Mouse (Mus musculus): ENCODE data around the gene Dync1h1. TPM values are rescaled to one million over a fixed set of nuclear protein-coding genes. Genes with fewer than 3 reads are reported as not detected.

Gene Dync1h1
- total and polyA plus RNA-seq, 3 experiments = 24.9 to 114 (median 80.1) TPM

DNA sequence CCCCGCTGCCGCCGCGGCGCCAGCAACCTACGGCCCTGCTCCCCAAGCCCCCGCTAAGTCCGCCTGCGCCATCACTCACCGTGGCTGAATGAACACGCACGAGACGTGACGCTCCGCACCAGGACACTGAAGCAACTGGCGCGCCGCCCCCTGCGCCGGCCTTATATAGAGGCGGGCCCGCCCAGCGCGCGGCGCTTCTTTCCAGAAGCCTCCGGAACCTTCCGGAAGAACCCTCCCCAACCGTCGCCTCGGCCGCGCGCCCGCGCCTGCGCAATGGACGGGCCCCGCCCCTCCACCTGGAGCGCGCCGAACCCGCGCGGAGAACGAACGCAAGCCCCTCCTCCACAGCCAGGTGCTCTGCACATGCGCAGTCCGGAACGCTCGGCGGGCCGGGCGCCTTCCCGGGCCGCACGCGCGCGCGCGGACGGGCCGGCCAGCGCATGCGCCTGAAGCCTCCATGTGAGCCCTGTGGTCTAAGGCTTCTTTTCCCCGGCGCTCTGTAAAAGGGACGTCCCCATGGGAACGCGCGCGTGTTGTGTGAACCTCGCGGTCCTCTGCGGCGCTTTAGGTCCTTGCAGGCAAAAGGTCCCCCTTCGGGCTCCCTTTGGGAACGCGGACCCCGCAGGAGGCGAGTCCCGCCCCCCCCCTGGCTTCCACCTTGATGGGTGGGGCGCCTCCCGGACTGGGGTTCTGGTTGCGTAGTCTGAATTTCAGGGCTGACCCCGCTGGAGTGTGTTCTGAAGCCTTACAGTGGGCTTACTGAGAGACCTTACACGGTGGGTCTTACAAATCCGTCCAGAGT is 95.1 kb downstream of the Dync1h1 start (continued):
- TF ChIP-seq BHLHE40 (IDR thresholded peaks at IDR 0.05; ENCODE audit: low read depth, low read length) (peak; percentile 48), GABPA (IDR thresholded peaks at IDR 0.05; ENCODE audit: insufficient replicate concordance, low read depth, low read length) (no peak), CTCF (conservative IDR thresholded peaks at IDR 0.05 in 1 of 2, IDR thresholded peaks at IDR 0.05 in 1 of 2; ENCODE audit: low read depth in 2 of 2, low read length in 2 of 2) (no peak), USF2 (conservative IDR thresholded peaks at IDR 0.05; ENCODE audit: low read depth, low read length) (no peak; the same call in 1 of the 2 replicates), MXI1 (IDR thresholded peaks at IDR 0.05; ENCODE audit: low read depth, low read length) (peak; percentile 83), PAX5 (IDR thresholded peaks at IDR 0.05; ENCODE audit: low read length) (no peak), MYC (IDR thresholded peaks at IDR 0.05; ENCODE audit: low read depth, low read length) (peak; percentile 59), SMC3 (IDR thresholded peaks at IDR 0.05; ENCODE audit: low read depth, low read length) (no peak), RCOR1 (conservative IDR thresholded peaks at IDR 0.05; ENCODE audit: low read depth, low read length) (no peak), CHD1 (IDR thresholded peaks at IDR 0.05; ENCODE audit: low read depth, low read length) (no peak), KAT2A (IDR thresholded peaks at IDR 0.05; ENCODE audit: insufficient replicate concordance, low read length) (no peak), ETS1 (conservative IDR thresholded peaks at IDR 0.05; ENCODE audit: low read depth, low read length) (no peak), MAX (IDR thresholded peaks at IDR 0.05; ENCODE audit: low read length) (peak; percentile 75), NELFE (IDR thresholded peaks at IDR 0.05; ENCODE audit: low read depth, low read length) (peak; percentile 100), ELF1 (IDR thresholded peaks at IDR 0.05; ENCODE audit: low read depth, low read length) (peak; percentile 92), ZMIZ1 (IDR thresholded peaks at IDR 0.05; ENCODE audit: low read depth, low read length) (peak; percentile 99), MEF2A (IDR thresholded peaks at IDR 0.05; ENCODE audit: borderline replicate concordance, low read depth, low read length) (peak; percentile 67; the same call in 1 of the 2 replicates), TBP (conservative IDR thresholded peaks at IDR 0.05; ENCODE audit: low read depth, low read length) (peak; percentile 96)

GRCm38 (mm10) chr12:110696975-110697400 is 95.7 kb downstream of the Dync1h1 start:
- Histone ChIP-seq H3K27me3 (replicated peaks) (no peaks in the 10 kb centered on the region), H3K4me1 (ENCODE audit: control insufficient read depth in 1 of 2, insufficient read depth in 2 of 2) (peaks cover 17 to 52% of the 10 kb centered on the region in 2 experiments)

More at GRCm38 (mm10) chr12:110696975-110697400, 95.7 kb downstream of the Dync1h1 start:
- dilution Hi-C loops (cut with MboI; ENCODE audit: extremely low pct_ligation_motif_present, extremely low pct_unique_long_range_greater_than_20kb, low sequenced_read_pairs) = no loop called here
- peak; percentile 39; the same call in 1 of the 2 replicates for TF ChIP-seq BHLHE40 (IDR thresholded peaks at IDR 0.05; ENCODE audit: low read depth, low read length)
- TF ChIP-seq MYC (IDR thresholded peaks at IDR 0.05; ENCODE audit: low read depth, low read length) = 0 out of 2 replicates have a peak, but pooled peaks have one; percentile 59
- TF ChIP-seq MAFK (IDR thresholded peaks at IDR 0.05; ENCODE audit: insufficient replicate concordance, low read length) = no peak
- no peak for TF ChIP-seq HCFC1 (IDR thresholded peaks at IDR 0.05; ENCODE audit: low read depth, low read length)
- no peak for TF ChIP-seq SIN3A (IDR thresholded peaks at IDR 0.05; ENCODE audit: low read length)
- TF ChIP-seq MAX (IDR thresholded peaks at IDR 0.05; ENCODE audit: low read length) = peak; percentile 54; the same call in 1 of the 2 replicates
- Histone ChIP-seq H3K4me2 (ENCODE audit: insufficient read depth, low read depth, poor library complexity, severe bottlenecking) (peak overlapping the region; percentile 63), H3K4me3 (replicated peaks in 1 of 3; ENCODE audit: low read depth in 2 of 3, low read length in 2 of 3, poor library complexity in 1 of 3) (peak overlapping the region; percentile 60 to 99 (median 61)), H3K9me3 (replicated peaks; ENCODE audit: low read length) (no peaks in the 10 kb centered on the region), H3K79me2 (replicated peaks; ENCODE audit: control insufficient read depth, extremely low read depth, insufficient read depth, poor library complexity, severe bottlenecking) (peaks cover 29% of the 10 kb centered on the region), H3K27ac (ENCODE audit: insufficient read depth, low read depth) (peak overlapping the region; percentile 42; the same call in 1 of the 2 replicates), H3K9ac (ENCODE audit: insufficient read depth, low read depth) (peak overlapping the region; percentile 87), H3K36me3 (replicated peaks in 1 of 2; ENCODE audit: control insufficient read depth in 1 of 2, insufficient read depth in 1 of 2, low read length in 1 of 2) (peaks cover 14 to 20% of the 10 kb centered on the region in 2 experiments)
- DNase-seq (ENCODE audit: extremely low read depth) = no peak
- in situ Hi-C loops (cut with MboI; ENCODE audit: low pct_ligation_motif_present, low pct_unique_long_range_greater_than_20kb, low sequenced_read_pairs) = no loop called here

Measured in CH12.LX (cell line).